Mouse (Mus musculus) neural tube, postnatal 0 days (tissue): ENCODE data around the gene Metrnl. TPM values are rescaled to one million over a fixed set of nuclear protein-coding genes. Genes with fewer than 3 reads are reported as not detected.

Experiments used
- polyA plus RNA-seq: library from polyadenylated mRNA; unstranded; fragments of >200 nt; fragmentation: Nextera tagmentation; extraction: Ambion mirVana; gene quantifications from 2 replicates; pipeline ENCODE4 v1.2.1, GENCODE M21; 2015

Gene Metrnl
- 30.6 and 32.0 TPM in 2 replicates for polyA plus RNA-seq

DNA sequence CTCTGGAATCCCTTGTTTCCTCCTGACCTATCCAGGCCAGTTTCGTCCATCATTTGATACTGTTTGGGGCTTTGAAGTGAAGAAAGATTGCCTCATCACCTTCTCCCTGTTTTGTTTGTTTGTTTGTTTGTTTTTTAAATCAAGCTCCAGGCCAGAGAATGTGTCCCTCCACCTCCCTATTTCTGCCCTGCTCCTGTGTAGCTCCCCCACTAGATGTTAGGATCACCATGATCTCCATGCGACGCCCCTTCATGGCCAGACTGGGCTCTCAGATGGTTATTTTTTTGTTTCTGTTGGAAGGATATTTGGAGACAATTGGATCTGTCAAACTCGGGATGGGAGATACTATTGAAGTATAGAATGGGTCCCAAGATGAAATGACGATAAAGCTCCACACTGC, at the start of gene Metrnl:
Gene Metrnl (plus strand): TSS at position 301 of the 400 bp plus-strand sequence.

DNA sequence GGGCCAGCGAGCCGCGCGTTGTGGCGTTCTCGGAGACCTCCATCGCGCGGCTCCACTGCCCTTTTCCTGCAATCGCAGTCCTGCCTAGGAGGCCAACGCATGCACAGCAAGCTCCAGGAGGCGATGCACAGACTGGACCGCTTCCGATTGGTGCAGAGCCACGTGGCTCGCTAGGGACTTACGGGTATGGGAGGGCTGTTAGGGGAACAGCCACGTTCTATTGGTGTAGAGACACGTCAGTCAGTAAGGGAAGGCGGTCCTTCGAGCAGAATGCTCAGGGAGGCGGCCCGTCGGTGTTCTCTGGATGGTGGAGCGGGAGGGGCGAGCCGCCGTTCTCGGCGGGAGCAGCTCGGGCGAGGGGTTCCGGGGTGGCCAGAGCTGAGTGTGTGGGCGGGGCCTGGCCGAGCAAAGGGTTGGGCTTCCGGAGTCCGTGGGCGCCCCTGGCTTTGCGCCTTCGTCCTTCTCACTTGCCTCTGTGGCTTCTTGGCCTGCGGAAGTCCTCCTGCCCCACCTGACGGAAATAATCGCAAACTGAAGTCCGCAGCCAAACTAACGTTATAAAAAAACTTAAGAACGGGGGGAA, 28.3 kb upstream of the Metrnl start, which contains the start of gene B3gntl1:
Gene B3gntl1 (minus strand): TSS at position 164 of the 583 bp plus-strand sequence.

Other genes with a start within 250 kb of the Metrnl start
- gene Tbcd, start 249.6 kb upstream of the Metrnl start, polyA plus RNA-seq: 51.1 and 51.7 TPM in 2 replicates
- 0.23 and 0.29 TPM in 2 replicates for gene Zfp750, start 182.2 kb upstream of the Metrnl start, polyA plus RNA-seq
- gene B3gntl1, start 28.4 kb upstream of the Metrnl start, polyA plus RNA-seq: 5.6 TPM in 2 replicates
- 0.04 TPM in 1 of 2 replicates, not detected in the other for gene Ptchd3, start 128.7 kb downstream of the Metrnl start, polyA plus RNA-seq